Mouse (Mus musculus): ENCODE results near the gene Gm7694. TPM values are rescaled to one million over a fixed set of nuclear protein-coding genes. Genes with fewer than 3 reads are reported as not detected.

Gene Gm7694
- polyA plus RNA-seq (2015; fragmentation: Nextera tagmentation; extraction: Ambion mirVana), result 4.4 and 4.7 TPM in 2 replicates

- no peaks in the 10 kb centered on the region for H3K4me1 ChIP-seq
- ATAC-seq, result no peak
- H3K27ac ChIP-seq, result no peak within 1 kb of the TSS
- WGBS, result 96% methylated on average over 4 of the region's 4 CpGs
- no peaks in the 10 kb centered on the region for H3K27me3 ChIP-seq
- H3K9me3 ChIP-seq (replicated peaks), result no peaks in the 10 kb centered on the region
- 0 out of 2 replicates have a peak, but pooled peaks cover 5% of the 10 kb centered on the region for H3K36me3 ChIP-seq (ENCODE audit: poor library complexity, severe bottlenecking)
- H3K4me3 ChIP-seq, result no peak within 1 kb of the TSS
- no peak within 1 kb of the TSS for H3K9ac ChIP-seq
- H3K4me2 ChIP-seq, result no peak within 1 kb of the TSS
Measured at GRCm38 (mm10) chr1:170306232-170306631, at the start of gene Gm7694. Gene Gm7694 (minus strand): TSS chr1:170306332.

GRCm38 (mm10) chr1:170353335-170353734, 47.2 kb upstream of the Gm7694 start:
- no peaks in the 10 kb centered on the region for H3K27me3 ChIP-seq
- no peaks in the 10 kb centered on the region for H3K9me3 ChIP-seq (replicated peaks)
- H3K27ac ChIP-seq, result no peak overlapping the region
- no peaks in the 10 kb centered on the region for H3K36me3 ChIP-seq (ENCODE audit: poor library complexity, severe bottlenecking)
- 74% methylated on average over 3 of the region's 3 CpGs for WGBS
- no peak overlapping the region for H3K4me2 ChIP-seq
- H3K4me1 ChIP-seq, result no peaks in the 10 kb centered on the region
- H3K9ac ChIP-seq, result no peak overlapping the region
- H3K4me3 ChIP-seq, result no peak overlapping the region
- no peak for ATAC-seq

- H3K27ac ChIP-seq, result no peak overlapping the region
- no peaks in the 10 kb centered on the region for H3K27me3 ChIP-seq
- no peak overlapping the region for H3K9ac ChIP-seq
- no peak overlapping the region for H3K4me3 ChIP-seq
- no peaks in the 10 kb centered on the region for H3K9me3 ChIP-seq (replicated peaks)
- no peaks in the 10 kb centered on the region; the same call in 1 of the 2 replicates for H3K36me3 ChIP-seq (ENCODE audit: poor library complexity, severe bottlenecking)
- no peak for ATAC-seq
- H3K4me1 ChIP-seq, result no peaks in the 10 kb centered on the region
- no peak overlapping the region for H3K4me2 ChIP-seq
Measured at GRCm38 (mm10) chr1:170351080-170351479, 44.9 kb upstream of the Gm7694 start.

GRCm38 (mm10) chr1:170346266-170346665, 40.1 kb upstream of the Gm7694 start:
- no peak overlapping the region for H3K27ac ChIP-seq
- H3K9me3 ChIP-seq (replicated peaks), result no peaks in the 10 kb centered on the region
- H3K4me1 ChIP-seq, result no peaks in the 10 kb centered on the region
- no peak overlapping the region for H3K4me3 ChIP-seq
- H3K9ac ChIP-seq, result no peak overlapping the region
- no peaks in the 10 kb centered on the region; the same call in 1 of the 2 replicates for H3K36me3 ChIP-seq (ENCODE audit: poor library complexity, severe bottlenecking)
- WGBS, result 84% methylated on average over 3 of the region's 3 CpGs
- no peak for ATAC-seq
- no peak overlapping the region for H3K4me2 ChIP-seq
- H3K27me3 ChIP-seq, result no peaks in the 10 kb centered on the region

- H3K36me3 ChIP-seq (ENCODE audit: poor library complexity, severe bottlenecking), result no peaks in the 10 kb centered on the region; the same call in 1 of the 2 replicates
- H3K4me3 ChIP-seq, result no peak overlapping the region
- no peak overlapping the region for H3K4me2 ChIP-seq
- H3K4me1 ChIP-seq, result no peaks in the 10 kb centered on the region
- no peak overlapping the region for H3K27ac ChIP-seq
- no peaks in the 10 kb centered on the region for H3K27me3 ChIP-seq
- ATAC-seq, result no peak
- 99% methylated on average over 4 of the region's 4 CpGs for WGBS
- H3K9me3 ChIP-seq (replicated peaks), result no peaks in the 10 kb centered on the region
- no peak overlapping the region for H3K9ac ChIP-seq
Measured at GRCm38 (mm10) chr1:170343906-170344305, 37.8 kb upstream of the Gm7694 start.

GRCm38 (mm10) chr1:170343081-170343480, 36.9 kb upstream of the Gm7694 start:
- no peaks in the 10 kb centered on the region for H3K27me3 ChIP-seq
- 49% methylated on average over 8 of the region's 8 CpGs for WGBS
- H3K4me3 ChIP-seq, result no peak overlapping the region
- H3K36me3 ChIP-seq (ENCODE audit: poor library complexity, severe bottlenecking), result no peaks in the 10 kb centered on the region; the same call in 1 of the 2 replicates
- ATAC-seq, result no peak
- H3K9me3 ChIP-seq (replicated peaks), result no peaks in the 10 kb centered on the region
- no peak overlapping the region for H3K4me2 ChIP-seq
- H3K9ac ChIP-seq, result no peak overlapping the region
- no peak overlapping the region for H3K27ac ChIP-seq
- no peaks in the 10 kb centered on the region for H3K4me1 ChIP-seq

GRCm38 (mm10) chr1:170339943-170340342, 33.8 kb upstream of the Gm7694 start:
- Histone ChIP-seq H3K27ac (no peak overlapping the region), H3K9me3 (replicated peaks) (no peaks in the 10 kb centered on the region), H3K4me1 (no peaks in the 10 kb centered on the region), H3K9ac (no peak overlapping the region), H3K36me3 (ENCODE audit: poor library complexity, severe bottlenecking) (no peaks in the 10 kb centered on the region), H3K4me2 (no peak overlapping the region), H3K27me3 (no peaks in the 10 kb centered on the region), H3K4me3 (no peak overlapping the region)
- no peak for ATAC-seq
- WGBS, result 92% methylated on average over 3 of the region's 3 CpGs

- Histone ChIP-seq H3K4me2 (no peak overlapping the region), H3K9ac (no peak overlapping the region), H3K9me3 (replicated peaks) (no peaks in the 10 kb centered on the region), H3K27me3 (no peaks in the 10 kb centered on the region), H3K4me3 (no peak overlapping the region), H3K4me1 (no peaks in the 10 kb centered on the region), H3K27ac (no peak overlapping the region), H3K36me3 (ENCODE audit: poor library complexity, severe bottlenecking) (peaks cover 7% of the 10 kb centered on the region)
- WGBS, result 72% methylated on average over 4 of the region's 4 CpGs
- no peak for ATAC-seq
Measured at GRCm38 (mm10) chr1:170332775-170333174, 26.6 kb upstream of the Gm7694 start.

- no peaks in the 10 kb centered on the region for H3K27me3 ChIP-seq
- no peaks in the 10 kb centered on the region for H3K4me1 ChIP-seq
- H3K4me2 ChIP-seq, result no peak overlapping the region
- 75% methylated on average over 6 of the region's 6 CpGs for WGBS
- H3K36me3 ChIP-seq (ENCODE audit: poor library complexity, severe bottlenecking), result peaks cover 13% of the 10 kb centered on the region
- H3K4me3 ChIP-seq, result no peak overlapping the region
- H3K9me3 ChIP-seq (replicated peaks), result no peaks in the 10 kb centered on the region
- H3K9ac ChIP-seq, result no peak overlapping the region
- no peak overlapping the region for H3K27ac ChIP-seq
- ATAC-seq, result no peak
Measured at GRCm38 (mm10) chr1:170331926-170332325, 25.8 kb upstream of the Gm7694 start.

- H3K27me3 ChIP-seq, result no peaks in the 10 kb centered on the region
- ATAC-seq, result no peak
- no peaks in the 10 kb centered on the region for H3K4me1 ChIP-seq
- no peak overlapping the region for H3K4me3 ChIP-seq
- no peaks in the 10 kb centered on the region for H3K9me3 ChIP-seq (replicated peaks)
- H3K9ac ChIP-seq, result no peak overlapping the region
- 91% methylated on average over 4 of the region's 4 CpGs for WGBS
- H3K27ac ChIP-seq, result no peak overlapping the region
- no peak overlapping the region for H3K4me2 ChIP-seq
- peaks cover 21% of the 10 kb centered on the region for H3K36me3 ChIP-seq (ENCODE audit: poor library complexity, severe bottlenecking)
Measured at GRCm38 (mm10) chr1:170325277-170325676, 19.1 kb upstream of the Gm7694 start.

GRCm38 (mm10) chr1:170324312-170324711, 18.2 kb upstream of the Gm7694 start:
- Histone ChIP-seq H3K36me3 (ENCODE audit: poor library complexity, severe bottlenecking) (peaks cover 29% of the 10 kb centered on the region), H3K4me3 (no peak overlapping the region), H3K27ac (no peak overlapping the region), H3K9ac (no peak overlapping the region), H3K4me2 (no peak overlapping the region), H3K4me1 (no peaks in the 10 kb centered on the region), H3K27me3 (no peaks in the 10 kb centered on the region), H3K9me3 (replicated peaks) (no peaks in the 10 kb centered on the region)
- whole genome bisulfite sequencing, result 93% methylated on average over 1 of the region's 1 CpGs
- no peak for ATAC-seq

- no peak for ATAC-seq
- no peak overlapping the region for H3K4me2 ChIP-seq
- H3K9me3 ChIP-seq (replicated peaks), result no peaks in the 10 kb centered on the region
- 91% methylated on average over 10 of the region's 10 CpGs for WGBS
- H3K36me3 ChIP-seq (ENCODE audit: poor library complexity, severe bottlenecking), result peaks cover 34% of the 10 kb centered on the region
- no peak overlapping the region for H3K4me3 ChIP-seq
- no peaks in the 10 kb centered on the region for H3K27me3 ChIP-seq
- H3K4me1 ChIP-seq, result no peaks in the 10 kb centered on the region
- H3K9ac ChIP-seq, result no peak overlapping the region
- H3K27ac ChIP-seq, result no peak overlapping the region
Measured at GRCm38 (mm10) chr1:170323001-170323400, 16.9 kb upstream of the Gm7694 start.

GRCm38 (mm10) chr1:170322046-170322445, 15.9 kb upstream of the Gm7694 start:
- WGBS, result 84% methylated on average over 2 of the region's 2 CpGs
- no peak for ATAC-seq
- H3K36me3 ChIP-seq (ENCODE audit: poor library complexity, severe bottlenecking), result peaks cover 37% of the 10 kb centered on the region
- H3K4me3 ChIP-seq, result no peak overlapping the region
- no peaks in the 10 kb centered on the region for H3K27me3 ChIP-seq
- H3K4me2 ChIP-seq, result no peak overlapping the region
- H3K9me3 ChIP-seq (replicated peaks), result no peaks in the 10 kb centered on the region
- H3K4me1 ChIP-seq, result no peaks in the 10 kb centered on the region
- no peak overlapping the region for H3K9ac ChIP-seq
- H3K27ac ChIP-seq, result no peak overlapping the region

All from forebrain, embryonic 13.5 days (tissue).